Mouse (Mus musculus): ENCODE data around the gene Col1a1. TPM values are rescaled to one million over a fixed set of nuclear protein-coding genes. Genes with fewer than 3 reads are reported as not detected.

The Col1a1 gene
- total RNA-seq, 2 experiments from 2014 or later, result 475 to 551 TPM

DNA sequence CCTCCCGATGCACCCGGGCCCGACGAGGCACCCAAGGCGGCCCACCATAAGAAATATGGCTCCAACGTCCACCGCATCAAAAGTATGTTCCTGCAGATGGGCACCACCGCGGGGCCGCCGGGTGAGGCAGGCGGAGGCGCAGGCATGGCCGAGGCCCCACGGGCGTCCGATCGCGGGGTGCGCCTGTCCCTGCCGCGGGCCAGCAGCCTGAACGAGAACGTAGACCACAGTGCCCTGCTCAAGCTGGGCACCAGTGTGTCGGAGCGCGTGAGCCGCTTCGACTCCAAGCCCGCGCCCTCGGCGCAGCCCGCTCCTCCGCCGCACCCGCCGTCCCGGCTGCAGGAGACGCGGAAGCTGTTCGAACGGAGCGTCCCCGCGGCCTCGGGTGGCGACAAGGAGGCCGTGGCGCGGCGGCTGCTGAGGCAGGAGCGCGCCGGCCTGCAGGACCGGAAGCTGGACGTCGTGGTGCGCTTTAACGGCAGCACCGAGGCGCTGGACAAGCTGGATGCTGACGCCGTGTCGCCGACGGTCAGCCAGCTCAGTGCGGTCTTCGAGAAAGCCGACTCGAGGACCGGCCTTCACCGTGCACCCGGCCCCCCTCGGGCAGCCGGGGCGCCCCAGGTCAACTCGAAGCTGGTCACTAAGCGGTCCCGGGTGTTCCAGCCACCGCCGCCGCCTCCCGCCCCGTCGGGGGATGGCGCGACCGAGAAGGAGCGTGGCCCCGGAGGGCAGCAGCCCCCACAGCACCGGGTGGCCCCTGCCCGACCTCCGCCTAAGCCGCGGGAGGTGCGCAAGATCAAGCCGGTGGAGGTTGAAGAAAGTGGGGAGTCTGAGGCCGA, 55.8 kb downstream of the Col1a1 start:
- intact Hi-C loops (cut with DNase I), result no loop called here
- DNase-seq, result peak; percentile 66 to 73

- intact Hi-C loops (cut with DNase I), result no loop called here
- peak in 1 of 2 experiments; percentile 39 for DNase-seq
These were observed 56.4 kb downstream of the Col1a1 start for GRCm38 (mm10) chr11:94992480-94992753.

DNA sequence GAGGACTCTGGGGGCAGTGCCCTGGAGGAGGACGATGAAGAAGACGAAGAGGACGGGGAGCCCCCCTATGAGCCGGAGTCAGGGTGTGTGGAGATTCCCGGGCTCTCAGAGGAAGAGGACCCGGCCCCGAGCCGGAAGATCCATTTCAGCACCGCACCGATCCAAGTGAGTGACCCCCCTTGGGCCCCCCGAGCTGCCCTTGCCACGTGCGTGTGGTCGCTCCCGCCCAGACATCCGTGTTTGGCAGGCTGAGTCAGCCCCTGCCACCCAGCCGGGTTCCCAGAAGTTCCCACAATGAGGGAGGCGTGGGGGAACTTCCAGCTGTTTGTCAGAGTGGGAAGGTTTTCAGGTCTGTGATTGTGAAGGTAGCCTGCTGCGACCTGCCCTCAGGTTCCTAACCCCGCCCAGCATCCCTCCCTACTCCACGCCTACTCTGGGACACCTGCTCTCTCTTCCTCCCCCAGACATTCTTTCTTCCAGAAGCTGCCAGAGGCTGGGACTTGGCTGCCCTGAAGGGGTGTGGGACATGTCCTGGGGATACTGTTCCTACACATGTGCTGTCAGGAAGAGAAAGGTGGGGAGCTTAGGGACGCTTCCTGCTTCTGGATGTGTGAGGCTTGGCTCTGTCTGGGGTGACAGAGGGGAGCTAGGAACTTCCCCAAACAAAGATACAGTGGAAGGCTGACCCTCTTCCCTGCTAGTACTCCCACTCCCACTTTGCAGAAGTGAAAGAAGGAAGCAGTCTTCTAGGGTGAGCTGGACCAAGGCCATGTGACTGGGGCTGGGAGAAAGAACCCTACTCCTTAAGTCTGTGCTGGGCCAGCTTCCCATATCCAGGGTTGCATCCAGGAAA, 57.0 kb downstream of the Col1a1 start:
- intact Hi-C loops (cut with DNase I), result no loop called here
- peak; percentile 48 to 49 for DNase-seq

DNA sequence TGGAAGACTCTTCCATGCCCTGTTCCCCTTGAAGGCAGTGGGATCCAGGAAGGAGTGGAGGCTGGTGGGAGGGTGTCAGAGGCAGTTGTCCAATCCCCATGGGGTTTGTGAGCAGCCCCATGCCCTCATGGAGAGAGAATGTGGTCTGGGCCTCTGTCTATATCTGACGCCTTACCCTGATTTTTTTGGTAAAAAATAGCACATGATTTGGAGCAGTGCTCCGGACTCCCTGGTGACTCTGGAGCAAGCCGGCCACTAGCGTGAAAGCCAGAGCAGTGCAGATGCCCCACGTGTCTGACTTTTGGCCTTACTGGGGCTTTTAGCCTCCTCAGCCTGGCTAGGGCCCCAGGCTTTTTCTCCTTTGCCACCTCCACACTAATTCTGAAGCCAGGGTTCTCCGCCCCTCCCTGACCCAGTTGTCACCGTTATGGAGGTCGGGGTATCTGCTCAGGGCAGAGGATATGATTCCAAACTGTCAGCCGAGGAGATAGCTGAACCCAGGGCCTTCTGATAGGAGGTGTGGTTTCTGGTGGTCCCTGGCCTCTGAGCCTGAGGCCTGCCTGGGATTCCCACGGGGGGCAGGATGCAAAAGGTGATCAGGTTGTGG, 58.3 kb downstream of the Col1a1 start:
- DNase-seq, result peak; percentile 39 to 49
- intact Hi-C loops (cut with DNase I), result no loop called here

- no peak for DNase-seq
- intact Hi-C loops (cut with DNase I), result no loop called here
These were observed 59.1 kb downstream of the Col1a1 start for GRCm38 (mm10) chr11:94994947-94995772.

GRCm38 (mm10) chr11:94996101-94996500, 60.1 kb downstream of the Col1a1 start:
- DNase-seq, result no peak
- intact Hi-C loops (cut with DNase I), result no loop called here

- intact Hi-C loops (cut with DNase I), result no loop called here
- no peak for DNase-seq
These were observed 61.0 kb downstream of the Col1a1 start for GRCm38 (mm10) chr11:94996984-94997383.

- DNase-seq, result no peak
- intact Hi-C loops (cut with DNase I), result no loop called here
These were observed 61.6 kb downstream of the Col1a1 start for GRCm38 (mm10) chr11:94997596-94997995.

DNA sequence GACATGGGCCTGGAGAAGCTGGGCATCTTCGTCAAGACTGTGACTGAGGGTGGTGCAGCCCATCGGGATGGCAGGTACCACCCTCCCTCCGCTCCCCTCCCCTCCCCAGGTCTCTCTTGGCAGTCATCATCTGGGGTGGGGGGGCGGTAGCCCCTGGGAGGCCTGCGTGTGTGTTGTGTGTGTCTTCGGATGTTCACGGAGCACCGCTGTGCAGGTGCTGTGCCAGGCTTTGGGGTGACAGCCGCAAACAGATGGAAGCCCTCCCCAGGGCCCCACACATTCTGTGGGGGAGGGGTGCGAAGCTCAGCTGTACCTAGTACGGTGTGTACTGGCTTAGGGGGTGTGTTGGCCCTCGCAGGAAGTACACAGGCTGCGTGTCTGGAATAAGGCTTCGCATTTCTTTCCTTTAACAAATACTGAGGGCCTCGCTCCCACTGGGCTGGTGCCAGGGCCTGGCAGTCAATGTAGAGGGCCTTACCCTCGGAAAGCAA, 62.1 kb downstream of the Col1a1 start:
- intact Hi-C loops (cut with DNase I), result no loop called here

GRCm38 (mm10) chr11:95000128-95000527, 64.1 kb downstream of the Col1a1 start:
- no peak for DNase-seq
- intact Hi-C loops (cut with DNase I), result loop anchor here (2.0 kb wide), 1 partner anchor 61 kb away; no protein-coding TSS in a partner anchor

More for the DNA sequence above, 62.1 kb downstream of the Col1a1 start:
- peak in 1 of 2 experiments; percentile 32 for DNase-seq

GRCm38 (mm10) chr11:95000548-95000947, 64.5 kb downstream of the Col1a1 start:
- intact Hi-C loops (cut with DNase I), result loop anchor here (2.0 kb wide), 1 partner anchor 62 kb away; no protein-coding TSS in a partner anchor
- DNase-seq, result peak in 1 of 2 experiments; percentile 56

GRCm38 (mm10) chr11:95001058-95001457, 65.0 kb downstream of the Col1a1 start:
- DNase-seq, result peak; percentile 64 to 75

DNA sequence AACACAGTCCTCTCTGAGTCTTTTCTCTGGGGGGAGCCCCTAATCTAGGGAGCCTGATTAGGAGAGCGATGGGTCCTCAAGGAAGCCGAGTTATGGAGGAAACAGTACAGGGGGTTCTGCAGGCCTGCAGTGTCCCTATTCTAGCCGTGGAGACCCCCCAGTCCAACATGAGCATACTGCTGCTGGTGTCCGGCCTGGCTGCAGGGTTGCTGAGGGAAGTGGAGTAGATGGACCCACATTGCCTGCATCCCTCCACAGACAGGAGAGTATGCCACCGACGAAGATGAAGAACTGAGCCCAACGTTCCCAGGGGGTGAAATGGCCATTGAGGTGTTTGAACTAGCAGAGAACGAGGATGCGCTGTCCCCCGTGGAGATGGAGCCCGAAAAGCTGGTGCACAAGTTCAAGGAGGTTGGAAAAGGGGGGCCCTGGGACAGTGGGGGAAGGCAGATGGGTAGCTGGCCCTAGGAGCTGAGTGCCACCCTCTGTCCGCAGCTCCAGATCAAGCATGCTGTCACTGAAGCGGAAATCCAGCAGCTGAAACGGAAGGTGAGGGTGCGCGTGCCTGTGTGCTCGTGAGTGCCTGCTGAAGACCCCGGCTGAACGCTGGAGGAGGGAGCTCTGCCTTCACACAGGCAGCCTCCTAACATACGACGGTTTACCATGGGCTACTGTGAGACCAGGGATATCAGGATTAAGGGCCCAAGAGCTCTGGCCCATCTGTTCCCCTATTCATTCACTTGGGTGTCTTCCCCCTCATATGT, 65.7 kb downstream of the Col1a1 start:
- intact Hi-C loops (cut with DNase I), result loop anchor here (1.0 to 2.0 kb wide), 2 partner anchors 22 to 63 kb away; no protein-coding TSS in a partner anchor
- no peak for DNase-seq

More at GRCm38 (mm10) chr11:95001058-95001457, 65.0 kb downstream of the Col1a1 start:
- intact Hi-C loops (cut with DNase I), result loop anchor here (1.0 to 2.0 kb wide), 2 partner anchors 22 to 62 kb away; no protein-coding TSS in a partner anchor

Other genes with a start within 250 kb of the Col1a1 start
- gene Gm11541, start 231.7 kb upstream of the Col1a1 start, total RNA-seq (2021), result not detected
- gene Cdc34b, start 194.4 kb upstream of the Col1a1 start, total RNA-seq (2021), result 1 to 10 TPM; 1.2 TPM
- not detected for gene Tmem92, start 153.5 kb upstream of the Col1a1 start, total RNA-seq (2021)
- gene Hils1, start 31.4 kb downstream of the Col1a1 start, total RNA-seq (2021), result not detected
- 100 to 1,000 TPM; 135 to 139 TPM for gene Sgca, start 40.1 kb downstream of the Col1a1 start, total RNA-seq (2021)
- gene Ppp1r9b, start 54.8 kb downstream of the Col1a1 start, total RNA-seq (2021), result 10 to 100 TPM; 50.5 to 52.1 TPM
- gene Samd14, start 73.7 kb downstream of the Col1a1 start, total RNA-seq (2021), result 1 to 10 TPM; 2.2 TPM
- 100 to 1,000 TPM; 297 to 326 TPM for gene Pdk2, start 105.1 kb downstream of the Col1a1 start, total RNA-seq (2021)
- 10 to 100 TPM; 13.5 to 15.6 TPM for gene Itga3, start 140.6 kb downstream of the Col1a1 start, total RNA-seq (2021)
- not detected for gene Dlx3, start 183.9 kb downstream of the Col1a1 start, total RNA-seq (2021)
- under 1 TPM in 1 of 2 experiments, not detected in 1; 0.17 TPM for gene Dlx4, start 210.0 kb downstream of the Col1a1 start, total RNA-seq (2021)